Mouse (Mus musculus) pancreas, adult 10 weeks (tissue): ENCODE measurements around the gene Wnt7b. TPM values are rescaled to one million over a fixed set of nuclear protein-coding genes. Genes with fewer than 3 reads are reported as not detected.

ENCODE experiments used
- polyA plus RNA-seq: library from polyadenylated mRNA; stranded (reverse); fragments of 350-450 nt; fragmentation: Illumina TruSeq; extraction: RNeasy Lipid Tissue Mini Kit (QIAGEN cat#74804); gene quantifications from one replicate; pipeline ENCODE4 v1.2.3, GENCODE M21; 2015; ENCODE audit warnings: low read depth, low replicate concordance; ENCODE audit not compliant: insufficient read depth

The Wnt7b gene
- polyA plus RNA-seq: 0.50 TPM

GRCm38 (mm10) chr15:85582356-85582910, at the start of gene Wnt7b:
Gene Wnt7b (minus strand): TSS chr15:85582473.

GRCm38 (mm10) chr15:85503127-85503526, 79.1 kb downstream of the Wnt7b start, which contains the start of gene 7530416G11Rik:
Gene 7530416G11Rik (minus strand): TSS chr15:85503227.

Other genes starting within 250 kb of the Wnt7b start
- gene Atxn10, start 246.2 kb downstream of the Wnt7b start, polyA plus RNA-seq: 21.1 TPM
- not detected for gene 7530416G11Rik, start 79.2 kb downstream of the Wnt7b start, polyA plus RNA-seq
- 0.59 TPM for gene Ppara, start 152.5 kb upstream of the Wnt7b start, polyA plus RNA-seq
- gene Cdpf1, start 229.2 kb upstream of the Wnt7b start, polyA plus RNA-seq: 15.3 TPM
- gene Pkdrej, start 239.3 kb upstream of the Wnt7b start, polyA plus RNA-seq: 0.37 TPM
- gene Ttc38, start 249.8 kb upstream of the Wnt7b start, polyA plus RNA-seq: 3.7 TPM